Mouse (Mus musculus) liver, embryonic 15.5 days (tissue): ENCODE data around the gene Rbms3. TPM values are rescaled to one million over a fixed set of nuclear protein-coding genes. Genes with fewer than 3 reads are reported as not detected.

ENCODE experiments used
- ATAC-seq: fragments of 200-750 bp; cut with Nextera tagmentation; 2 replicates; pipeline ENCODE4 v1.8.0; 2017; ENCODE audit warnings: moderate number of reproducible peaks, mild to moderate bottlenecking, moderate library complexity; ENCODE audit not compliant: insufficient read depth
- H3K27ac ChIP-seq: fragments of 300-500 bp; sonication (generic); replicated peaks from 2 replicates; pipeline ENCODE4 v1.5.1; 2015; ENCODE audit warnings: mild to moderate bottlenecking, inconsistent platforms
- H3K27me3 ChIP-seq: fragments of 300-500 bp; sonication (generic); 2 replicates; pipeline ENCODE4 v1.6.1; 2015; ENCODE audit warnings: mild to moderate bottlenecking, inconsistent platforms
- H3K36me3 ChIP-seq: fragments of 300-500 bp; sonication (generic); replicated peaks from 2 replicates; pipeline ENCODE4 v1.6.1; 2015; ENCODE audit warnings: moderate library complexity, mild to moderate bottlenecking, inconsistent platforms
- H3K4me1 ChIP-seq: fragments of 300-500 bp; sonication (generic); replicated peaks from 2 replicates; pipeline ENCODE4 v1.6.1; 2015; ENCODE audit warnings: inconsistent platforms
- H3K4me2 ChIP-seq: fragments of 300-500 bp; sonication (generic); 2 replicates; pipeline ENCODE4 v1.6.1; 2015; ENCODE audit warnings: moderate library complexity, mild to moderate bottlenecking, inconsistent platforms
- H3K4me3 ChIP-seq: fragments of 300-500 bp; sonication (generic); replicated peaks from 2 replicates; pipeline ENCODE4 v1.5.1; 2015; ENCODE audit warnings: mild to moderate bottlenecking, inconsistent platforms
- H3K9ac ChIP-seq: fragments of 300-500 bp; sonication (generic); 2 replicates; pipeline ENCODE4 v1.6.1; 2015; ENCODE audit warnings: moderate library complexity, mild to moderate bottlenecking, inconsistent platforms
- H3K9me3 ChIP-seq: fragments of 300-500 bp; sonication (generic); replicated peaks from 2 replicates; pipeline ENCODE4 v1.6.1; 2016; ENCODE audit warnings: inconsistent platforms
- WGBS: fragments of 180-500 bp; shearing (Covaris S2); methylation state at CpG from one replicate; pipeline ENCODE4 v1.1.7; 2015; ENCODE audit warnings: mixed read lengths; ENCODE audit not compliant: insufficient replicate concordance; 5-methylcytosine and 5-hydroxymethylcytosine counted together
- polyA plus RNA-seq: library from polyadenylated mRNA; unstranded; fragments of >200 nt; fragmentation: Nextera tagmentation; extraction: Ambion mirVana; gene quantifications from 2 replicates; pipeline ENCODE4 v1.2.1, GENCODE M21; 2015

The Rbms3 gene
- polyA plus RNA-seq, 1 experiment from 2014 or later, result 3.0 TPM

DNA sequence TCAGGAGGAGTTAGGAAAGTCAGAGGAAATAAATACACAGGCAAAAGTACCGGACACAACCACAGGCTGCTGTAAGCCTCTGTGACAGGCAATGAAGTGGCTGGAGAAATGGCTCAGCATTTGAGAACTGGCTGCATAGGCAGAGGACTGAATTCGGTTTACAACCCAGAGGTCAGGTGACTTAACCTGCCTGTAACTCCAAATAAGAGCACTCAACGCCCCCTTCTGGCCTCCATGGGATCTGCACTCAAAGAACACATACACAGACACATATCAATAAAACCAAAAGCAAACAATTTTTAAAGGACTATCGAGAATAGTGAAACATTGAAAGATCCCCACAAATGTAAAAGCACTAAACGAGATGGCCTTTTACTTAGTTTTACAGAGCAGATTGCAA, 1096.3 kb downstream of the Rbms3 start:
- 54% methylated on average over 5 of the region's 5 CpGs for WGBS

DNA sequence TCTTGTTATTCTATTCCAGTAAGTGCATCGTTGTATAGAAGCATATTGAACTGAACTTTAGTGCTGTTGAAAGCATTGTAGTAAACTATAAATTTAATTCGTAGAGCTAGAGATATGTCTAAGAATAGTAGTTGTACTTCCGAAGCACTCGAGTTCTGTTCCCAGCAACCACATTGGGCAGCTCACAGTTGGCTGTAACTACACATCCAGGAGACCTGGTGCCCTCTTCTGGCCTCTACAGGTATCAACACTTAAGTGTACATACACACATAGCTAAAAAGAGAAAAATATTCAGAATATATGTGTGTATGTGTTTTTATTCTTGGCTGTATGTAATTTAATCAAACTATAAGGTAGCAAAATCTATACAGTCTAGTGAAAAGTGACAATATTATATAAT, 1098.6 kb downstream of the Rbms3 start:
- H3K9me3 ChIP-seq, result no peaks in the 10 kb centered on the region
- no peak overlapping the region for H3K9ac ChIP-seq
- no peak overlapping the region for H3K4me3 ChIP-seq
- WGBS, result 74% methylated on average over 4 of the region's 4 CpGs
- no peak for ATAC-seq
- no peak overlapping the region for H3K27ac ChIP-seq
- no peaks in the 10 kb centered on the region for H3K4me1 ChIP-seq
- no peaks in the 10 kb centered on the region for H3K36me3 ChIP-seq
- H3K4me2 ChIP-seq, result no peak overlapping the region
- H3K27me3 ChIP-seq, result no peaks in the 10 kb centered on the region

More for the DNA sequence above, 1096.3 kb downstream of the Rbms3 start:
- no peak overlapping the region for H3K27ac ChIP-seq
- no peaks in the 10 kb centered on the region for H3K36me3 ChIP-seq
- H3K4me3 ChIP-seq, result no peak overlapping the region
- H3K4me2 ChIP-seq, result no peak overlapping the region
- ATAC-seq, result no peak
- H3K27me3 ChIP-seq, result no peaks in the 10 kb centered on the region
- H3K9me3 ChIP-seq, result no peaks in the 10 kb centered on the region
- H3K9ac ChIP-seq, result no peak overlapping the region
- H3K4me1 ChIP-seq, result no peaks in the 10 kb centered on the region

DNA sequence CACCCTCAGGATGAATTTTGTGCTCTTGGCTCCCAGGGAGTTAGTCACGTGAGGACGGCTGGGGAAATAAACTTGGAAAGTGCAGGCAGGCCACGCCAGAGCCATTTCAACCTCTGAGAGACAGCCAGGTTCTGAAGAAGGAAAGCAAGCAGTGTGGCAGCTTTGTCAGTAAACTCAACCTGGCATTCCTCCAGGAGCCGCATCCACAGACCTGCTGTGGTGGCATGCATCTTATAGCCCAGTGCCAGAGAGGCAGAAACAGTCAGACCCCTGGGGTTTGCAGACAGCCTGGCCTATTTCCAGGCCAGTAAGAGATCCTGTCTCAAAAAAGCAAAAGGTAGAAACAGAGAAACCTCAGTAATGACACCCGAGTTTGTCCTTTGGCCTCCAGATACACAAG, 1105.3 kb downstream of the Rbms3 start:
- no peaks in the 10 kb centered on the region for H3K9me3 ChIP-seq
- H3K36me3 ChIP-seq, result no peaks in the 10 kb centered on the region
- no peaks in the 10 kb centered on the region for H3K4me1 ChIP-seq
- no peak for ATAC-seq
- WGBS, result 55% methylated on average over 5 of the region's 5 CpGs
- H3K4me3 ChIP-seq, result no peak overlapping the region
- no peak overlapping the region for H3K9ac ChIP-seq
- no peaks in the 10 kb centered on the region for H3K27me3 ChIP-seq
- H3K27ac ChIP-seq, result no peak overlapping the region
- no peak overlapping the region for H3K4me2 ChIP-seq
